11 mouse cellular contexts compared by ENCODE assay signal in genomic region chr8:70616645-70617044, GRCm38 (mm10). TPM values are rescaled to one million over a fixed set of nuclear protein-coding genes. Genes with fewer than 3 reads are reported as not detected.
DNase-seq lines count a peak whose midpoint lies in the region; ATAC-seq and TF ChIP-seq lines count a peak whose summit lies in the region.
"Had no signal": no experiment of that assay in that cellular context is flagged by ENCODE, and none has a peak within 500 bp of the region (broad histone marks: within the 10 kb centered on the region; RNA-seq: fewer than 3 reads in every experiment).

No protein-coding gene starts in this region.

- H3K4me1 ChIP-seq in lung, adult 2 months (ENCODE audit: control insufficient read depth, insufficient read depth, low read length): peaks cover 1% of the 10 kb centered on the region; the same call in 1 of the 2 replicates
- H3K4me1 ChIP-seq in G1E (ENCODE audit: insufficient read depth, low read depth, low read length): peaks cover 72% of the 10 kb centered on the region
- peaks cover 36% of the 10 kb centered on the region for H3K4me1 ChIP-seq in bone marrow macrophage, adult 2 months (ENCODE audit: control insufficient read depth, insufficient read depth, low read length)
- no peaks in the 10 kb centered on the region; the same call in 1 of the 2 replicates for H3K4me1 ChIP-seq in cerebellum, adult 2 months (ENCODE audit: control insufficient read depth, insufficient read depth, low read length)

- WGBS in lung, adult 2 months: 39% methylated on average over 11 of the region's 11 CpGs
- WGBS in macrophage (ENCODE audit: missing documents): 6% methylated on average over 11 of the region's 11 CpGs
- 58% methylated on average over 11 of the region's 11 CpGs for WGBS in cerebellum, adult 2 months

- TF ChIP-seq CTCF in lung, adult 2 months (IDR thresholded peaks at IDR 0.05; ENCODE audit: insufficient read depth, low read length): no peak
- TF ChIP-seq CTCF in G1E (IDR thresholded peaks at IDR 0.05; ENCODE audit: low read depth, low read length): no peak
- no peak for TF ChIP-seq CTCF in bone marrow macrophage, adult 2 months (IDR thresholded peaks at IDR 0.05; ENCODE audit: low read depth, low read length)
- no peak for TF ChIP-seq CTCF in cerebellum, adult 2 months (IDR thresholded peaks at IDR 0.05; ENCODE audit: borderline replicate concordance, insufficient read depth, low read depth, low read length)

- no peak for ATAC-seq in G1E (ENCODE audit: extremely low read depth, insufficient number of reproducible peaks, low FRiP score, poor library complexity, severe bottlenecking)

- no peak for TF ChIP-seq POLR2A in lung, adult 2 months (IDR thresholded peaks at IDR 0.05; ENCODE audit: borderline replicate concordance, extremely low read depth, low read depth, low read length)
- no peak for TF ChIP-seq POLR2A in bone marrow macrophage, adult 2 months (IDR thresholded peaks at IDR 0.05; ENCODE audit: borderline replicate concordance, low read depth, low read length)
- no peak for TF ChIP-seq POLR2A in cerebellum, adult 2 months (IDR thresholded peaks at IDR 0.05; ENCODE audit: borderline replicate concordance, insufficient read depth, low read length)

- peaks cover 61% of the 10 kb centered on the region for H3K79me2 ChIP-seq in macrophage (ENCODE audit: inconsistent target)

- H3K9me3 ChIP-seq in G1E (replicated peaks): no peaks in the 10 kb centered on the region
- H3K9me3 ChIP-seq: limb, embryonic 12.5 days; midbrain, embryonic 12.5 days had no signal

- no peaks in the 10 kb centered on the region for H3K36me3 ChIP-seq in G1E (replicated peaks)
- peaks cover 6% of the 10 kb centered on the region; the same call in 1 of the 2 replicates for H3K36me3 ChIP-seq in macrophage (ENCODE audit: inconsistent target)
- H3K36me3 ChIP-seq: limb, embryonic 12.5 days; midbrain, embryonic 12.5 days had no signal

- H3K27me3 ChIP-seq in G1E (ENCODE audit: insufficient read depth, low read length): no peaks in the 10 kb centered on the region
- no peaks in the 10 kb centered on the region for H3K27me3 ChIP-seq in cerebellum, adult 2 months (ENCODE audit: control insufficient read depth, insufficient read depth, low read length)

- no peak for DNase-seq in lung, adult 2 months
- no peak for DNase-seq in lung, postnatal 10 days
- no peak for DNase-seq in G1E (ENCODE audit: low spot score)
- DNase-seq in cerebellum, adult 2 months: no peak
- no peak for DNase-seq in yolk sac, embryonic 10.5 days (ENCODE audit: low spot score)
- DNase-seq: kidney, adult 18-20 months had no signal

- peak overlapping the region; percentile 25 for H3K4me3 ChIP-seq in lung, adult 2 months (replicated peaks; ENCODE audit: extremely low read depth, low read depth, low read length)
- H3K4me3 ChIP-seq in G1E (ENCODE audit: low read depth, low read length): peak overlapping the region; percentile 35; the same call in 1 of the 2 replicates
- peak overlapping the region; percentile 72 for H3K4me3 ChIP-seq in bone marrow macrophage, adult 2 months (ENCODE audit: insufficient read depth, low read length)
- H3K4me3 ChIP-seq in macrophage (ENCODE audit: inconsistent target): peak overlapping the region; percentile 91
- H3K4me3 ChIP-seq in cerebellum, adult 2 months (replicated peaks; ENCODE audit: insufficient read depth, low read depth, low read length): no peak overlapping the region
- H3K4me3 ChIP-seq: limb, embryonic 12.5 days; midbrain, embryonic 12.5 days had no signal

- peak overlapping the region; percentile 98 for H3K27ac ChIP-seq in bone marrow macrophage, adult 2 months (ENCODE audit: insufficient read depth, low read depth, low read length)
- H3K27ac ChIP-seq in macrophage: peak overlapping the region; percentile 99
- no peak overlapping the region for H3K27ac ChIP-seq in cerebellum, adult 2 months (ENCODE audit: insufficient read depth, low read length)
- H3K27ac ChIP-seq: limb, embryonic 12.5 days; midbrain, embryonic 12.5 days had no signal

RNA-seq across cellular contexts. Expression of gene Lrrc25, which starts 0.7 kb away (rescaled TPM):
- 10.4 and 10.5 TPM in 2 replicates for polyA plus RNA-seq in lung, adult 2 months (2012; rRNA removed)
- 1.3 and 2.6 TPM in 2 replicates for total RNA-seq in G1E (2014; fragmentation: Nextera tagmentation)
- 1.2 and 1.6 TPM in 2 replicates for total RNA-seq in G1E (2017)
- polyA plus RNA-seq in G1E (2012): 1.6 and 1.7 TPM in 2 replicates
- polyA plus RNA-seq in bone marrow macrophage, adult 2 months (2012; ENCODE audit: insufficient read depth, insufficient read length, missing spikeins): 185 and 197 TPM in 2 replicates
- total RNA-seq in macrophage (2018; cell fraction: chromatin; rRNA removed): 100 to 1,000 TPM in 7 of 26 experiments, 10 to 100 TPM in 19; 21.1 to 149 (median 77.4) TPM
- 100 to 1,000 TPM in 25 of 26 experiments, 10 to 100 TPM in 1; 89.3 to 365 (median 193) TPM for total RNA-seq in macrophage (2018; cell fraction: cytosol; rRNA removed)
- 100 to 1,000 TPM in 23 of 26 experiments, 10 to 100 TPM in 3; 63.8 to 384 (median 181) TPM for total RNA-seq in macrophage (2018; cell fraction: nucleus; rRNA removed)
- 104 to 230 TPM (median 156 TPM) in 3 replicates for polyA plus RNA-seq in macrophage (2018)
- 0.30 and 0.33 TPM in 2 replicates for polyA plus RNA-seq in cerebellum, adult 2 months (2012; rRNA removed)

RNA-seq across cellular contexts. Expression of gene Ssbp4, which starts 8.0 kb away (rescaled TPM):
- 228 and 351 TPM in 2 replicates for polyA plus RNA-seq in lung, adult 2 months (2012; rRNA removed)
- total RNA-seq in G1E (2014; fragmentation: Nextera tagmentation) (21.7 and 31.0 TPM in 2 replicates), G1E (2017) (51.7 and 114 TPM in 2 replicates)
- polyA plus RNA-seq in G1E (2012) (606 and 1,025 TPM in 2 replicates), macrophage (2018) (71.4 to 137 TPM (median 122 TPM) in 3 replicates)
- polyA plus RNA-seq in bone marrow macrophage, adult 2 months (2012; ENCODE audit: insufficient read depth, insufficient read length, missing spikeins): 106 and 123 TPM in 2 replicates
- 100 to 1,000 TPM in 19 of 26 experiments, 10 to 100 TPM in 7; 38.7 to 250 (median 142) TPM for total RNA-seq in macrophage (2018; cell fraction: chromatin; rRNA removed)
- total RNA-seq in macrophage (2018; cell fraction: cytosol; rRNA removed): 100 to 1,000 TPM in 25 of 26 experiments, 10 to 100 TPM in 1; 92.7 to 165 (median 127) TPM
- 100 to 1,000 TPM in 8 of 26 experiments, 10 to 100 TPM in 18; 37.5 to 190 (median 88.4) TPM for total RNA-seq in macrophage (2018; cell fraction: nucleus; rRNA removed)
- polyA plus RNA-seq in cerebellum, adult 2 months (2012; rRNA removed): 172 and 181 TPM in 2 replicates

RNA-seq across cellular contexts. Expression of gene Gdf15, which starts 15.6 kb away (rescaled TPM):
- polyA plus RNA-seq in lung, adult 2 months (2012; rRNA removed): 5.4 and 6.6 TPM in 2 replicates
- total RNA-seq in G1E (2014; fragmentation: Nextera tagmentation) (not detected in 2 replicates), G1E (2017) (not detected in 2 replicates)
- polyA plus RNA-seq in G1E (2012) (0.03 and 0.06 TPM in 2 replicates), macrophage (2018) (24.3 to 124 TPM (median 74.3 TPM) in 3 replicates)
- 3.3 and 4.9 TPM in 2 replicates for polyA plus RNA-seq in bone marrow macrophage, adult 2 months (2012; ENCODE audit: insufficient read depth, insufficient read length, missing spikeins)
- 100 to 1,000 TPM in 12 of 26 experiments, 10 to 100 TPM in 13, 1 to 10 TPM in 1; 7.8 to 467 (median 92.6) TPM for total RNA-seq in macrophage (2018; cell fraction: chromatin; rRNA removed)
- total RNA-seq in macrophage (2018; cell fraction: cytosol; rRNA removed): 1,000 to 10,000 TPM in 6 of 26 experiments, 100 to 1,000 TPM in 15, 10 to 100 TPM in 5; 69.9 to 1,947 (median 332) TPM
- 1,000 to 10,000 TPM in 7 of 26 experiments, 100 to 1,000 TPM in 16, 10 to 100 TPM in 3; 89.0 to 1,533 (median 505) TPM for total RNA-seq in macrophage (2018; cell fraction: nucleus; rRNA removed)
- 0.28 and 0.51 TPM in 2 replicates for polyA plus RNA-seq in cerebellum, adult 2 months (2012; rRNA removed)
- polyA plus RNA-seq: hindbrain, embryonic 11.5 days; midbrain, embryonic 12.5 days had no signal

RNA-seq across cellular contexts. Expression of gene Isyna1, which starts 22.5 kb away (rescaled TPM):
- 102 and 112 TPM in 2 replicates for polyA plus RNA-seq in lung, adult 2 months (2012; rRNA removed)
- total RNA-seq in G1E (2014; fragmentation: Nextera tagmentation): 22.9 and 24.4 TPM in 2 replicates
- 35.8 and 36.8 TPM in 2 replicates for total RNA-seq in G1E (2017)
- 141 and 157 TPM in 2 replicates for polyA plus RNA-seq in G1E (2012)
- polyA plus RNA-seq in bone marrow macrophage, adult 2 months (2012; ENCODE audit: insufficient read depth, insufficient read length, missing spikeins): 36.0 and 41.4 TPM in 2 replicates
- 10 to 100 TPM; 19.3 to 81.9 (median 38.6) TPM for total RNA-seq in macrophage (2018; cell fraction: chromatin; rRNA removed)
- total RNA-seq in macrophage (2018; cell fraction: cytosol; rRNA removed): 10 to 100 TPM; 19.1 to 42.3 (median 27.0) TPM
- 10 to 100 TPM; 14.3 to 82.7 (median 33.5) TPM for total RNA-seq in macrophage (2018; cell fraction: nucleus; rRNA removed)
- 26.5 to 53.2 TPM (median 51.1 TPM) in 3 replicates for polyA plus RNA-seq in macrophage (2018)
- polyA plus RNA-seq in cerebellum, adult 2 months (2012; rRNA removed): 55.3 and 61.4 TPM in 2 replicates

RNA-seq across cellular contexts. Expression of gene Pgpep1, which starts 43.5 kb away (rescaled TPM):
- polyA plus RNA-seq in lung, adult 2 months (2012; rRNA removed): 32.2 and 33.7 TPM in 2 replicates
- total RNA-seq in G1E (2014; fragmentation: Nextera tagmentation) (16.6 and 23.1 TPM in 2 replicates), G1E (2017) (9.4 and 9.5 TPM in 2 replicates)
- polyA plus RNA-seq in G1E (2012) (3.1 and 3.3 TPM in 2 replicates), macrophage (2018) (19.1 to 57.8 TPM (median 24.3 TPM) in 3 replicates)
- 33.0 and 35.2 TPM in 2 replicates for polyA plus RNA-seq in bone marrow macrophage, adult 2 months (2012; ENCODE audit: insufficient read depth, insufficient read length, missing spikeins)
- total RNA-seq in macrophage (2018; cell fraction: chromatin; rRNA removed): 10 to 100 TPM in 25 of 26 experiments, 1 to 10 TPM in 1; 8.5 to 30.1 (median 21.1) TPM
- total RNA-seq in macrophage (2018; cell fraction: cytosol; rRNA removed): 10 to 100 TPM; 19.1 to 38.4 (median 30.7) TPM
- total RNA-seq in macrophage (2018; cell fraction: nucleus; rRNA removed): 10 to 100 TPM; 12.7 to 46.1 (median 25.0) TPM
- polyA plus RNA-seq in cerebellum, adult 2 months (2012; rRNA removed): 28.3 and 32.5 TPM in 2 replicates
